Mouse (Mus musculus) lung, adult 10 weeks (tissue): ENCODE results near the gene Gtf2f1. TPM values are rescaled to one million over a fixed set of nuclear protein-coding genes. Genes with fewer than 3 reads are reported as not detected.

Experiments used
- polyA plus RNA-seq: library from polyadenylated mRNA; stranded (reverse); fragments of 350-450 nt; fragmentation: Illumina TruSeq; extraction: RNeasy Lipid Tissue Mini Kit (QIAGEN cat#74804); gene quantifications from one replicate; pipeline ENCODE4 v1.2.3, GENCODE M21; 2014; ENCODE audit warnings: low read depth, low replicate concordance; ENCODE audit not compliant: insufficient read depth

Gene Gtf2f1
- 31.3 TPM for polyA plus RNA-seq

GRCm38 (mm10) chr17:57011236-57012141, at the start of gene Gtf2f1, which contains the start of gene Gm17949:
TSS of gene Gtf2f1 (minus strand) at chr17:57011288.
TSS of gene Gm17949 (plus strand) at chr17:57011469.

GRCm38 (mm10) chr17:57059486-57059977, 48.4 kb upstream of the Gtf2f1 start, which contains the start of gene Slc25a23:
TSS of gene Slc25a23 (minus strand) at chr17:57059863.

GRCm38 (mm10) chr17:57058891-57059485, 47.9 kb upstream of the Gtf2f1 start, which contains the start of gene Crb3:
TSS of gene Crb3 (plus strand) at chr17:57059105.

GRCm38 (mm10) chr17:57041554-57041953, 30.5 kb upstream of the Gtf2f1 start, which contains the start of gene Slc25a41:
TSS of gene Slc25a41 (minus strand) at chr17:57041654.

GRCm38 (mm10) chr17:57030931-57031660, 20.0 kb upstream of the Gtf2f1 start, which contains the start of gene Khsrp:
TSS of gene Khsrp (minus strand) at chr17:57031522.

GRCm38 (mm10) chr17:56999968-57000609, 11.0 kb downstream of the Gtf2f1 start, which contains the start of gene Pspn:
TSS of gene Pspn (minus strand) at chr17:57000018.

GRCm38 (mm10) chr17:56997029-56997667, 13.9 kb downstream of the Gtf2f1 start, which contains the start of gene Alkbh7:
TSS of gene Alkbh7 (plus strand) at chr17:56997339.

GRCm38 (mm10) chr17:56990115-56990746, 20.9 kb downstream of the Gtf2f1 start, which contains the start of gene Clpp:
TSS of gene Clpp (plus strand) at chr17:56990305.

GRCm38 (mm10) chr17:56982013-56982412, 29.1 kb downstream of the Gtf2f1 start, which contains the start of gene Acer1:
TSS of gene Acer1 (minus strand) at chr17:56982126.

Other genes with a start within 250 kb of the Gtf2f1 start
- 18.8 TPM for gene Dus3l, start 246.5 kb downstream of the Gtf2f1 start, polyA plus RNA-seq
- gene Prr22, start 241.0 kb downstream of the Gtf2f1 start, polyA plus RNA-seq, result 0.23 TPM
- 5.4 TPM for gene Rfx2, start 180.3 kb downstream of the Gtf2f1 start, polyA plus RNA-seq
- not detected for gene Acsbg2, start 136.8 kb downstream of the Gtf2f1 start, polyA plus RNA-seq
- 0.19 TPM for gene 1700061G19Rik, start 135.8 kb downstream of the Gtf2f1 start, polyA plus RNA-seq
- gene Mllt1, start 75.9 kb downstream of the Gtf2f1 start, polyA plus RNA-seq, result 16.5 TPM
- gene Acer1, start 29.2 kb downstream of the Gtf2f1 start, polyA plus RNA-seq, result not detected
- gene Clpp, start 21.0 kb downstream of the Gtf2f1 start, polyA plus RNA-seq, result 51.4 TPM
- gene Alkbh7, start 13.9 kb downstream of the Gtf2f1 start, polyA plus RNA-seq, result 28.8 TPM
- gene Pspn, start 11.3 kb downstream of the Gtf2f1 start, polyA plus RNA-seq, result not detected
- not detected for gene Gm17949, start 181 bp upstream of the Gtf2f1 start, polyA plus RNA-seq
- gene Khsrp, start 20.2 kb upstream of the Gtf2f1 start, polyA plus RNA-seq, result 17.6 TPM
- not detected for gene Slc25a41, start 30.4 kb upstream of the Gtf2f1 start, polyA plus RNA-seq
- 65.6 TPM for gene Crb3, start 47.8 kb upstream of the Gtf2f1 start, polyA plus RNA-seq
- 22.4 TPM for gene Slc25a23, start 48.6 kb upstream of the Gtf2f1 start, polyA plus RNA-seq
- 6.3 TPM for gene Dennd1c, start 67.2 kb upstream of the Gtf2f1 start, polyA plus RNA-seq
- 15.2 TPM for gene Tubb4a, start 76.5 kb upstream of the Gtf2f1 start, polyA plus RNA-seq
- 7.4 TPM for gene Tnfsf9, start 94.0 kb upstream of the Gtf2f1 start, polyA plus RNA-seq
- gene Cd70, start 138.5 kb upstream of the Gtf2f1 start, polyA plus RNA-seq, result not detected
- gene Tnfsf14, start 182.9 kb upstream of the Gtf2f1 start, polyA plus RNA-seq, result 1.2 TPM
- gene C3, start 216.8 kb upstream of the Gtf2f1 start, polyA plus RNA-seq, result 224 TPM
- gene Gpr108, start 237.2 kb upstream of the Gtf2f1 start, polyA plus RNA-seq, result 39.6 TPM
- gene Trip10, start 238.2 kb upstream of the Gtf2f1 start, polyA plus RNA-seq, result 37.0 TPM